Mouse (Mus musculus) midbrain, postnatal 0 days (tissue): ENCODE measurements at regions not wholly inside any gene's neighbourhood (a gene's known extent, or its start where the extent isn't known, plus 50 kb on each side); places are given as distances from the start of the nearest gene placed in this dataset.

Source experiments
- ATAC-seq: fragments of 200-750 bp; cut with Nextera tagmentation; 2 replicates; pipeline ENCODE4 v1.8.0; 2017; ENCODE audit warnings: moderate number of reproducible peaks, mild to moderate bottlenecking, moderate TSS enrichment, moderate library complexity; ENCODE audit not compliant: low FRiP score
- DNase-seq: peaks from one replicate; pipeline ENCODE4 v3.0.0-alpha.2; 2015; ENCODE audit warnings: low spot score
- H3K27ac ChIP-seq: fragments of 300-500 bp; sonication (generic); 2 replicates; pipeline ENCODE4 v1.5.1; 2014; ENCODE audit warnings: low read depth, mild to moderate bottlenecking, low read length, mixed read lengths
- H3K27me3 ChIP-seq: fragments of 300-500 bp; sonication (generic); 2 replicates; pipeline ENCODE4 v1.6.1; 2014; ENCODE audit warnings: low read length, control low read depth, mixed read lengths; ENCODE audit not compliant: insufficient read depth
- H3K36me3 ChIP-seq: fragments of 300-500 bp; sonication (generic); 2 replicates; pipeline ENCODE4 v1.6.1; 2014; ENCODE audit warnings: low read length, control low read depth, mixed read lengths; ENCODE audit not compliant: insufficient read depth
- H3K4me1 ChIP-seq: fragments of 300-500 bp; sonication (generic); 2 replicates; pipeline ENCODE4 v1.6.1; 2014; ENCODE audit warnings: mild to moderate bottlenecking, control low read depth, antibody characterized with exemption, low read length, mixed read lengths; ENCODE audit not compliant: insufficient read depth
- H3K4me2 ChIP-seq: fragments of 300-500 bp; sonication (generic); 2 replicates; pipeline ENCODE4 v1.6.1; 2014; ENCODE audit warnings: low read depth, mild to moderate bottlenecking, low read length, mixed read lengths; ENCODE audit not compliant: poor library complexity, severe bottlenecking
- H3K4me3 ChIP-seq: fragments of 300-500 bp; sonication (generic); 2 replicates; pipeline ENCODE4 v1.5.1; 2014; ENCODE audit warnings: low read depth, mild to moderate bottlenecking, low read length, moderate library complexity
- H3K9ac ChIP-seq: fragments of 300-500 bp; sonication (generic); replicated peaks from 2 replicates; pipeline ENCODE4 v1.6.1; 2014; ENCODE audit warnings: mild to moderate bottlenecking, low read length, moderate library complexity, mixed read lengths; ENCODE audit not compliant: poor library complexity, severe bottlenecking
- H3K9me3 ChIP-seq: fragments of 300-500 bp; sonication (generic); 2 replicates; pipeline ENCODE4 v1.6.1; 2016; ENCODE audit warnings: low read length, control low read depth
- CTCF ChIP-seq: IDR thresholded peaks from 2 replicates; pipeline ENCODE4 v1.5.1; 2016; ENCODE audit warnings: antibody characterized with exemption, mild to moderate bottlenecking
- WGBS: fragments of 180-500 bp; shearing (Covaris S2); extraction: QIAGEN DNeasy Blood & Tissue Kit; methylation state at CpG from one replicate; pipeline ENCODE4 v1.1.7; 2014; 5-methylcytosine and 5-hydroxymethylcytosine counted together

DNA sequence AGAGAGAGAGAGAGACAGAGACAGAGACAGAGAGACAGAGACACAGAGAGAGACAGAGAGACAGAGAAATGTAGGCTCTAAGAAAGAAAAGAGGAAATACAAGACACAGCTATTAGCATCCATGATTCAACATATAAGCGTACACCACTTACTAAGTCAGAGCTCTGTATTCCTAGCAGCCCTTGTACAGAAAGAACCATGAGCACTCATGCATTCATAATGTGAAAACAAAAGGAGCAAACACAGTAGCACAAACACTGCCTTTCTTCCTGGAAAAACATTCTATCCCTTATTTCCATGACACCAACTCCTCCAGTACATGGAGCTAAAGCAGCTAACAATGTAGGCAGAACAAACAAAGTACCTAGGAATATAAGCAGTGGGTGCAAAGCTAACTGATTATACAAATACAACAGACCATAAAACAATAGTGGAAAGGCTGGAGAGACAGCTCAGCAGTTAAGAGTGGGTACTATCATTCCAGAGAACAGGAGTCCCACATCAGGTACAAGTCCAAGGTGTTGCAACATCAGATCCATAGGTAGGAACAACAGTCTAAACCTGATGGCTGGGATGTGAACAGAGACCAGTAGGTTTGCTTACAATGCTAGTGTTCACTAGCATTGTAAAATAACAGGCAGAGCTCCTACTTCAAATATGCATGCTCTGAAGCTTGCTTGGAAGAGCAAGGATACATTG is 58.7 kb upstream of the Tbl1x start:
- 43% methylated on average over 1 of the region's 1 CpGs for WGBS
- H3K4me2 ChIP-seq = no peak overlapping the region
- no peak for TF ChIP-seq CTCF
- no peak overlapping the region for H3K4me3 ChIP-seq
- no peaks in the 10 kb centered on the region for H3K4me1 ChIP-seq
- peak; percentile 14 for DNase-seq
- no peak for ATAC-seq
- no peak overlapping the region for H3K27ac ChIP-seq
- no peak overlapping the region for H3K9ac ChIP-seq
- H3K9me3 ChIP-seq = no peaks in the 10 kb centered on the region
- H3K27me3 ChIP-seq = no peaks in the 10 kb centered on the region
- H3K36me3 ChIP-seq = no peaks in the 10 kb centered on the region
